Mouse (Mus musculus) spleen, adult 12 weeks (tissue): ENCODE data around the gene Rgs14.

ENCODE experiments used
- DNase-seq: peaks from one replicate; pipeline ENCODE4 v3.0.0; 2022; ENCODE audit warnings: low spot score

The Rgs14 gene

GRCm38 (mm10) chr13:55346745-55347144 is 22.8 kb upstream of the Rgs14 start:
- DNase-seq: no peak

DNA sequence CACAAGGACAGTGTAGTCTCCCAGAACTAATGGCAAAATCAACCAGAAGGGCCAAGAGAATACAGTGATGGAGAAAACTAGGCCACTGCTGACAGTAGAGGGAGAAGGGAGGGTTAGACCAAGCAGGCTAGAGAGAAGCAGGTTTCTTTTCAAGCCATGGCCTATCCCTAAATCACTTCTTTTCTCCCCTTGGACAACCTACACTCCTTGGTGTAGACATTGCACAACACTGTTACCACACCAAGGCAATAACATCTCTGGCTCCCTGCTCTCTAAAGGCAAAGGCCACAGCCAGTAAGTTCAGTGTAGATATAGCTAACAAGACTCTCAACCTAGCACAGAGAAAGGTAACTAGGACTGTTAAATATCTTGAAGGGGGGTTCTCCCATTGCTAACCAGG is 8.4 kb upstream of the Rgs14 start:
- DNase-seq: no peak

GRCm38 (mm10) chr13:55361974-55362452 is 7.5 kb upstream of the Rgs14 start:
- peak; percentile 17 for DNase-seq

DNA sequence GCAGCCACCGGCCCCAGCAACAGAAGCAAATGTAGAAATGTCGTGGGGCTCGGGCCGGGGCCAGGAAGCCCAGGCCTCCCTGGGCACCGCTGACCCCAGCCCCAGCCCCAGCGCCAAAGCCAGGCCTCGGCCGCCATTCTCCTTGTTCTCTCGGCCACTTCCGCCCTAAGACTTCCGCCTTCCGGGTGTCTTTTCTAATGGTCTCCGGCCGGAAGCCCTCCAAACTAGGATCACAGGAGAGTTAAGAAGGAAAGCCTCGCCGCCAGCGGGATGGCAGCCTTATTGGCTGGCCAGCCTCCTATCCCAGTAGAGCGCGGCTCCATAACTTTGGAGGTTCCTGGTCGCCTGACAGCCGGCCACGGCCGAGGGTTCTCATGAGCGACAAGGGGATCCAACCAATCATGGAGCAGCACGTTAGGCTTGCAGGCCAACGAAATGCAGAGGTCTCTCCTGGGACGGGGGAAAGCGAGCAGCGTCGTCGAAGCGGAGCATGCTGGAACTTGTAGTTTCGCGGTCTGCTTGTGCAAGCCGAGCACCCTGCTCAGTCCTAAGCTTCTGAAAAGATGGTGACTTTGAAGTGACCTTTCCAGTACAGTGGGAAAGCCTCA is 7.0 kb upstream of the Rgs14 start, which contains the start of gene Lman2:
Gene Lman2, minus strand, starts transcription at position 331 of the 608 bp plus-strand sequence.
- peak; percentile 92 for DNase-seq

- no peak for DNase-seq
These were observed 1.1 kb upstream of the Rgs14 start for GRCm38 (mm10) chr13:55368401-55368800.

DNA sequence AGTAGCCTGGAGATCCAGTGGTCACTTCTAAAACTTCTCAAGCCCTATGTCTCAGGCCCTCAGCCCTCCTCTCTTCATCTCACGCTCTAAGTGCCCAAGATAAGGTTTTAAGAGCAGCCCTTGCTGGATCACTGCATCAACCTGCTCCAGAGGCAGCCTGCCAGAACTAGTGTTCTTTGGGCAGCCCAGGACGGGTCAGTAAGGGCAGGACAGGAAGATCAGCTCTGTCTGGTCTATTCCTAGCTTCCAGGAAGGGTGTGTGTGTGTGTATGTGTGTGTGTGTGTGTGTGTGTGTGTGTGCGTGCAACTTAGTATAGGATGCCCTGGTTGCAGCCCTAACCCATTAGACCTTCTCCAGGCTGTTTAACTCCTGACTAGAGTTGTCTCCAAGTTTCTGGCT is 702 bp downstream of the Rgs14 start:
- no peak for DNase-seq

DNA sequence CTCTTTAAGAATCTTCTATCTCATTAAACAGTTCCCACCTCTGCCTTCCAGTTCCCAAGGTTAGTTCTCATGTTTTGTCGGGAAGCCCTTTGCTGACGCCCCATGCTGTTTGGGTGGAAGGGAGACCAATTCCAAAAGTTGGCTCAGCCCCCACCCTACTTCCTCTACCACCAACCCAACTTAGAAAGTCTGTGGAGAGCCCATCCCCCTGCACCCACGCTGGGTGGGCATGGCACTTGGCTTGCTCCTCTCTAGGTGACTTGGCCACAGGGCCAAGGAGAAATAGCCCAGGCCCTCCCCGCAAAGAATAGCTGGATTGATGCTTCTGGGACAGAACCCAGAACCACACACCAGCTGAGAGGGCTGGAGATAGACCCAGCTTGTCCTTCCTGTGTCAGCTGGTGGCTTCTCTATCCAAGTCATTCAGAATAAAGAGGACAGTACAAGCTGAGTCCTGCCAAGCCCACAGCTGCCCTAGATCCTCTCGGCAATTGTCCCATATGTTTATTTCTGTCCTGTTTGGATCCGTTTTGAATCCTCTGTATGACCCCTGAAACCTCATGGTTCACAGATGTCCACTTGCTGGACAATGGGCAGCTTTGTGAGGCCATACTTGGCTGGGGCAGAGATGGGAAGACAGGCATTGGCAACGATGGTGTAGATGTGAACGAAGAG is 1.6 kb downstream of the Rgs14 start:
- no peak for DNase-seq

DNA sequence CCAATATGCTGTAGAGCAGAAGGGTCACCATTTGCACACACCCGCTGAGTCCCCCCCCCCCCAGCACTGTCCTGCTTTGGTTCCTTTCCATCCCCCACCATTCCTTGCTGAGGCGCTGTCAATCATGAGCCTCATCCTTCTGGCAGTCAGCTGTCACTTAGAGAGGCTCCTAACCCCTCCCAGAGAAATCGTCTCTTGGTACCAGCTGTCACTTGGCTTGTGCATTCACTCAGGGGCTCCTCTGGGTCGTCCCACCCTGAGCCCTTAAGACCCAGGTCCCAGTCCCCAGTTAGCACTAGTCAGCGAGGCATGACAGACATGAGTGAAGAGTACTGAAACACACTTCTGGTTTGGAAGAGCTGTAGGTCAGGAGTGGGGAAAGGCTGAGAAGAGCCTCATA is 2.2 kb downstream of the Rgs14 start:
- DNase-seq: no peak

DNA sequence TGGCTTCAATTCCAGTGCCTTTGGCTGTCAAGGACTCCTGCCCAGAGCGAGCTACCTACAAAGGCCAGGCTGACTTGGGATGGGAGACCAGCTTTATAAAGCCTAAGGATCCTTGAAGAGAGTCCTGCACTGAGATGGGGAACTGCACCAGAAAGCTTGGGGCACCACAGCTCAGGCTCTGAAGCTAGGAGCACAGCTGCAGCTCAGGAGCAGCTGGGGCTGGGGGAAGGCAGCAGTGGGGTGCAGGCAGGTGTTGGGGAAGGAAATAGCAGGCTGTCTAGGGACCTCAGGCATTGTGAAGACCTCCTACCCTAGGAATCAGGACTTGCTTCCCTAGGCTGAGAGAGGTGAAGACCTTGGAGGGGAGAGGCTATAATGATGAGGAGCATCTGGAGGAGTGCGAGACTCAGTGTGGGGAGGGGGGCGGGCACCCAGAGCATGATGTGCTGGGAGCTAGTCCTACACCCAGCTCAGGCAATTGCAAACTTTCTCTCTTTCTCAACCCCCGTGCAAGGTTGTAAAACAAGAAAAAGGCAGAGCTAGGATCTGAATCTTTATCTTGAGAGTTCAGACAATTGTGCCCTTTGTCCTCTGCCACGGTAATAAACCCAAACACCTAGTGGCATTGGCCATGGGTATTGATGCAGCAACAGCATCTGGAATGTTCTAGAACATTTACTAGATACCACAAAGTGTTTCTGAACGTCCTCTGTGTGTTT is 4.8 kb downstream of the Rgs14 start:
- no peak for DNase-seq

- no peak for DNase-seq
These were observed 6.3 kb downstream of the Rgs14 start for GRCm38 (mm10) chr13:55375877-55376276.

GRCm38 (mm10) chr13:55378907-55379580 is 9.5 kb downstream of the Rgs14 start:
- no peak for DNase-seq

GRCm38 (mm10) chr13:55381790-55382189 is 12.3 kb downstream of the Rgs14 start:
- DNase-seq: no peak

GRCm38 (mm10) chr13:55390644-55391043 is 21.1 kb downstream of the Rgs14 start:
- no peak for DNase-seq

GRCm38 (mm10) chr13:55391626-55392029 is 22.1 kb downstream of the Rgs14 start:
- DNase-seq: no peak

DNA sequence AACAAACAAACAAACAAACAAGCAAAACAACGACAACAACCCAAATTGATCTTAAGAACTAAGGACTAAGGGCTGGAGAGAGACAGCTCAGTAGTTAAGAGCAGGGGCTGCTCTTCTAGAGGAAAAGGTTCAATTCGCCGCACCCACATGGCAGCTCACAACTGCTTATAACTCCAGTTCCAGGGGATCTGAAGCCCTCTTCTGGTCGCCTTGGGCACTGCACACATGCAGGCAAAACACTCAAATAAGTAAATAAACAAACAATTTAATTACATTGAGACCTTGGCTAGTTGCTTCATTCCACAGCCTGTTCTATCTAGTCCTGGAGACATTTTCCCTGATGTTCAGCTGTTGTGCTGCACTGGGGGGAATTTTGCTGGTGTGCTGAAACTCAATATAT is 23.4 kb downstream of the Rgs14 start:
- DNase-seq: peak; percentile 33

GRCm38 (mm10) chr13:55398088-55398487 is 28.6 kb downstream of the Rgs14 start, which contains the start of gene Slc34a1:
Gene Slc34a1 (plus strand): TSS chr13:55398187.
- DNase-seq: no peak

DNA sequence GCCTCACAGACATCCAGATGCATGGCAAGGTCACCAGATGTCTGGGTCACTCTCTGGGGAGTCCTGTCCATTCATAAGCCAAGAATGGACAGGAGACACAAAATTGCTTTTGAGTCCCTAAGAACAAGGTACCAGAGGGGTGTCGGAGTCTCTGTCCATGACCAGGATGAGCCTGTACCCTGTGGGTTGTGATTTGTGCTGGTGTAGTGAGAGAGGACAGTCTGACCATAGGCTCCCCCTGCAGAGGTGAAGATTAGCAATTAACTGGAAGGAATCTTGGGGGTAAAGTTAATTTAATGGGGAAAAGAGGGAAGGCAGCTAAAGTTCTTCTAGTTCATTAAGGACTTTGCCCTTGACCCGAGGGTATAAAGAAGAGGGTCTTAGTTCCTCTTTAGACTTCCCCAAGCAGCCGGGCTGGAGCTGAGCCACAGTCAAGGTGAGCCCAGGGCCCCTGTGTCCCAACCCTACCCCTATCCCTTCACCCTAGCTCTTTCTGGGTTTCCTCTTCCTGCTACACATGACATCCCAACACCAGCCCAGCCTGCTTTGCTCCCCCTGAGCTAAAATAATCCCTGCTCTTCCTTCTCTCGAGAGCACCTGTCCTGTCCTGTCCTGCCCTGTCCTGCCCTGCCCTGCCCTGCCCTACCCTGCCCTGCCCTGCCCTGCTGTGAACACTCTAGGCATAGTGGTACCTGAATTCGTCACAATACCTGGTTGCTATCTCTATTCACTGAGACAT is 29.9 kb downstream of the Rgs14 start:
- no peak for DNase-seq

DNA sequence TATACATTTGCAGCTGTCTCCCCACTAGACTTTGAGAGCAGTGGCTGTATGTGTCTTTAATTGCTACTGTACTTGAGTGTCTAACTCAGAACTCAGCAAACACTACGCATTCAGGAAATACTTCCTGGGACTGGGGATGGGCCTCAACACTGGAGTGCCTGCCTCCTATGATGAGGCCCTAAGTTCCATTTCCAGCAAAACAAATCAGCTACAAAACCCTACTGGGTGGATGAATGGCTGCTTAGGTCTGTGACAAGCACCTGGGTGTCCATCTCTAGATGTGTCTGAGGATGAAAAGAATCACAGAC is 30.5 kb downstream of the Rgs14 start:
- no peak for DNase-seq

- DNase-seq: no peak
These were observed 33.7 kb downstream of the Rgs14 start for GRCm38 (mm10) chr13:55403266-55403665.

GRCm38 (mm10) chr13:55403935-55404852 is 34.7 kb downstream of the Rgs14 start:
- DNase-seq: no peak
